14 mouse cellular contexts compared by ENCODE assay signal in genomic region chr9:35339492-35340262, GRCm38 (mm10).
DNase-seq lines count a peak whose midpoint lies in the region; ATAC-seq lines count a peak whose summit lies in the region.
"Had no signal": no experiment of that assay in that cellular context is flagged by ENCODE, and none has a peak within 500 bp of the region (broad histone marks: within the 10 kb centered on the region; RNA-seq: fewer than 3 reads in every experiment).

No protein-coding gene starts in this region.

- H3K9me3 ChIP-seq in forebrain, embryonic 11.5 days (ENCODE audit: control insufficient read depth, low read length), result no peaks in the 10 kb centered on the region
- no peaks in the 10 kb centered on the region for H3K9me3 ChIP-seq in forebrain, embryonic 16.5 days (ENCODE audit: control insufficient read depth, low read length)
- H3K9me3 ChIP-seq in hindbrain, embryonic 10.5 days, result no peaks in the 10 kb centered on the region
- H3K9me3 ChIP-seq in hindbrain, embryonic 12.5 days (replicated peaks), result no peaks in the 10 kb centered on the region
- H3K9me3 ChIP-seq in limb, embryonic 10.5 days (replicated peaks), result no peaks in the 10 kb centered on the region
- H3K9me3 ChIP-seq: hindbrain, embryonic 13.5 days; midbrain, embryonic 15.5 days; neural tube, embryonic 13.5 days had no signal

- DNase-seq in forebrain, embryonic 11.5 days (ENCODE audit: low spot score), result peak; percentile 48
- no peak for DNase-seq in hindbrain, embryonic 10.5 days (ENCODE audit: low spot score)
- DNase-seq in 3T3-L1 (ENCODE audit: low read depth, low spot score), result peak; percentile 70
- no peak for DNase-seq in limb, embryonic 10.5 days (ENCODE audit: low spot score)
- no peak for DNase-seq in right cerebral cortex, adult 18-20 months
- DNase-seq: adrenal gland, postnatal 36 days; cerebellum, adult 11 months; lung, embryonic 14.5 days had no signal

- ATAC-seq in forebrain, embryonic 11.5 days (replicated peaks; ENCODE audit: low FRiP score), result no peak
- ATAC-seq in forebrain, embryonic 16.5 days, result no peak
- ATAC-seq in hindbrain, embryonic 12.5 days (ENCODE audit: low FRiP score), result no peak
- no peak for ATAC-seq in megakaryocyte-erythroid progenitor cell, adult 5-6 weeks (replicated peaks; ENCODE audit: low FRiP score, low TSS enrichment, poor library complexity, severe bottlenecking)
- ATAC-seq: midbrain, embryonic 15.5 days had no signal

- 80% methylated on average over 10 of the region's 10 CpGs for WGBS in forebrain, embryonic 11.5 days
- 77% methylated on average over 10 of the region's 10 CpGs for WGBS in forebrain, embryonic 16.5 days
- 85% methylated on average over 10 of the region's 10 CpGs for WGBS in hindbrain, embryonic 10.5 days
- WGBS in hindbrain, embryonic 12.5 days, result 78% methylated on average over 10 of the region's 10 CpGs
- 71% methylated on average over 10 of the region's 10 CpGs for WGBS in limb, embryonic 10.5 days

- no peak overlapping the region for H3K27ac ChIP-seq in forebrain, embryonic 11.5 days (ENCODE audit: low read depth, low read length)
- H3K27ac ChIP-seq in forebrain, embryonic 16.5 days (ENCODE audit: low read length), result no peak overlapping the region
- H3K27ac ChIP-seq in hindbrain, embryonic 10.5 days, result 0 out of 2 replicates have a peak overlapping the region, but pooled peaks have one; percentile 1
- no peak overlapping the region for H3K27ac ChIP-seq in hindbrain, embryonic 12.5 days
- H3K27ac ChIP-seq in limb, embryonic 10.5 days, result peak overlapping the region; percentile 84
- H3K27ac ChIP-seq: hindbrain, embryonic 13.5 days; midbrain, embryonic 15.5 days; neural tube, embryonic 13.5 days had no signal

- H3K4me1 ChIP-seq in forebrain, embryonic 11.5 days (replicated peaks; ENCODE audit: control insufficient read depth, insufficient read depth, low read length), result peaks cover 12% of the 10 kb centered on the region
- H3K4me1 ChIP-seq in forebrain, embryonic 16.5 days (replicated peaks; ENCODE audit: control insufficient read depth, insufficient read depth, low read length), result peaks cover 35% of the 10 kb centered on the region
- H3K4me1 ChIP-seq in hindbrain, embryonic 10.5 days (replicated peaks), result peaks cover 70% of the 10 kb centered on the region
- H3K4me1 ChIP-seq in hindbrain, embryonic 12.5 days, result peaks cover 44% of the 10 kb centered on the region
- H3K4me1 ChIP-seq in limb, embryonic 10.5 days, result peaks cover 86% of the 10 kb centered on the region

- H3K9ac ChIP-seq in forebrain, embryonic 11.5 days (ENCODE audit: low read length), result no peak overlapping the region
- no peak overlapping the region for H3K9ac ChIP-seq in forebrain, embryonic 16.5 days (replicated peaks; ENCODE audit: low read depth, low read length)
- H3K9ac ChIP-seq in hindbrain, embryonic 12.5 days, result no peak overlapping the region
- H3K9ac ChIP-seq: hindbrain, embryonic 13.5 days; lung, embryonic 14.5 days; midbrain, embryonic 15.5 days; neural tube, embryonic 13.5 days had no signal

- H3K4me2 ChIP-seq in forebrain, embryonic 11.5 days (ENCODE audit: low read depth, low read length, severe bottlenecking), result no peak overlapping the region
- H3K4me2 ChIP-seq in forebrain, embryonic 16.5 days (ENCODE audit: low read length), result no peak overlapping the region
- no peak overlapping the region for H3K4me2 ChIP-seq in hindbrain, embryonic 12.5 days (replicated peaks)
- H3K4me2 ChIP-seq: hindbrain, embryonic 13.5 days; lung, embryonic 14.5 days; midbrain, embryonic 15.5 days; neural tube, embryonic 13.5 days had no signal

- peaks cover 11% of the 10 kb centered on the region; the same call in 1 of the 2 replicates for H3K27me3 ChIP-seq in forebrain, embryonic 11.5 days (ENCODE audit: control insufficient read depth, insufficient read depth, low read length)
- no peaks in the 10 kb centered on the region for H3K27me3 ChIP-seq in forebrain, embryonic 16.5 days (replicated peaks; ENCODE audit: control insufficient read depth, insufficient read depth, low read length)
- peaks cover 93% of the 10 kb centered on the region for H3K27me3 ChIP-seq in hindbrain, embryonic 10.5 days (ENCODE audit: insufficient read depth, poor library complexity, severe bottlenecking)
- peaks cover 56% of the 10 kb centered on the region for H3K27me3 ChIP-seq in hindbrain, embryonic 12.5 days
- peaks cover 14% of the 10 kb centered on the region; the same call in 1 of the 2 replicates for H3K27me3 ChIP-seq in limb, embryonic 10.5 days (ENCODE audit: low read depth, poor library complexity, severe bottlenecking)

- H3K36me3 ChIP-seq in forebrain, embryonic 11.5 days (ENCODE audit: control insufficient read depth, insufficient read depth, low read length), result no peaks in the 10 kb centered on the region
- H3K36me3 ChIP-seq in forebrain, embryonic 16.5 days (ENCODE audit: control insufficient read depth, insufficient read depth), result no peaks in the 10 kb centered on the region
- H3K36me3 ChIP-seq in hindbrain, embryonic 10.5 days, result no peaks in the 10 kb centered on the region
- no peaks in the 10 kb centered on the region for H3K36me3 ChIP-seq in hindbrain, embryonic 12.5 days
- no peaks in the 10 kb centered on the region for H3K36me3 ChIP-seq in limb, embryonic 10.5 days
- H3K36me3 ChIP-seq: hindbrain, embryonic 13.5 days; midbrain, embryonic 15.5 days; neural tube, embryonic 13.5 days had no signal

- no peak overlapping the region for H3K4me3 ChIP-seq in forebrain, embryonic 11.5 days (ENCODE audit: low read depth, low read length)
- H3K4me3 ChIP-seq in forebrain, embryonic 16.5 days (replicated peaks; ENCODE audit: low read length), result no peak overlapping the region
- H3K4me3 ChIP-seq in hindbrain, embryonic 10.5 days, result no peak overlapping the region
- H3K4me3 ChIP-seq in hindbrain, embryonic 12.5 days, result no peak overlapping the region
- no peak overlapping the region for H3K4me3 ChIP-seq in limb, embryonic 10.5 days
- H3K4me3 ChIP-seq: hindbrain, embryonic 13.5 days; midbrain, embryonic 15.5 days; neural tube, embryonic 13.5 days had no signal

Comparison
In these comparisons a context has a peak if more than half of its experiments do, and no peak if none do; other contexts are left out.
1. H3K27ac ChIP-seq: peak in hindbrain, embryonic 10.5 days (single experiment) and limb, embryonic 10.5 days (single experiment); none in forebrain, embryonic 11.5 days (single experiment), forebrain, embryonic 16.5 days (single experiment) and hindbrain, embryonic 12.5 days (single experiment).
2. DNase-seq: peak in forebrain, embryonic 11.5 days (single experiment) and 3T3-L1 (single experiment); none in hindbrain, embryonic 10.5 days (single experiment), limb, embryonic 10.5 days (single experiment) and right cerebral cortex, adult 18-20 months (single experiment).